Mouse (Mus musculus) embryonic stem cell, embryonic (primary cell): Measurements from ENCODE around the gene Igsf8.

Source experiments
- CTCF ChIA-PET, 4 experiments: fragments of 300-600 bp in 2 of 4; fragments of 350-600 bp in 2 of 4; sonication (Branson Sonifier 250); formaldehyde crosslinking; loops; one replicate each; lab custom pipeline; 2022; ENCODE audit warnings: inconsistent platforms in 2 of 4; lab: Charles Lee
- POLR2A ChIA-PET, 4 experiments: fragments of 300-600 bp in 2 of 4; fragments of 350-600 bp in 2 of 4; sonication (Branson Sonifier 250); formaldehyde crosslinking; loops; one replicate each; lab custom pipeline; 2022; ENCODE audit warnings: antibody characterized with exemption in 4 of 4, inconsistent platforms in 1 of 4; lab: Charles Lee

The Igsf8 gene

DNA sequence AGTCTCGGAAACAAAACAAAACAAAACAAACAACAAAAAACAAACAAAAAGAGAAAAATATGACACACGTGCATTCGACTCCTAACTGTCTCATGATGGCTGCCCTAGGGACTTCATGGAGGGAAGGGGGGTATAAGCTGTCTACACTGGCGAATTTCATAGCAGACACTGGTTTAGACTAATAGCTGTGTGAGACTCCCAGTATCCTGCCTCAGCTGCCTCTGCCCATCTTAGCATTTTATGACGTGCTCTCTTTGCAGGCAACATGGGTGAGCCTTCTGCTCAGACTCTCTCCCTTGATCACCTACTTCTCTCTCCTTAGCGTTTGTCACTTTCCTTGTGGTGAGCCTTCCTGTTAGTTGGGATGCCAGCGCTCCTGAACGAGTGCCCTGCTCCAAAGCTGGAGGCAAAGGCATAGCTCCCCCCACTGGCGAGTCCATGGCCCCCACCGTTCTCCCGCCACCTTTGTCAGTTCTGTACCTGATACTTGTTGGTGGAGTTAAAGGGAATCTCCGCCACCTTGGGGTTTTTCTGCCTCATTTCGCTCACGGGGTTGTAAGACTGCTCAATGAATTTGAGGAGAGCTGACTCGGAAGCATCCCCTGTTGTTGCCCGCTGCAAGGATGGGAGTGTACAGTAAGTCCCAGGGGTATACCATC lies 17.8 kb upstream of the Igsf8 start:
- CTCF ChIA-PET = interaction anchor here in 3 of 4 experiments (0.5 to 2.0 kb wide), 20 partner anchors 16 to 633 kb away, joined by 3 to 14 read pairs (median 4); partner anchors contain the start of genes Dcaf8 (in 1 of the 3) and Pea15a (in 1 of the 3)
- POLR2A ChIA-PET = interaction anchor here (0.6 to 3.3 kb wide), 28 partner anchors 11 to 332 kb away, joined by 3 to 14 read pairs (median 4); partner anchors contain the start of genes Dcaf8 (in 3 of the 4), Igsf8 (in 2 of the 4), Atp1a4 (in 1 of the 4) and Casq1 (in 1 of the 4)

DNA sequence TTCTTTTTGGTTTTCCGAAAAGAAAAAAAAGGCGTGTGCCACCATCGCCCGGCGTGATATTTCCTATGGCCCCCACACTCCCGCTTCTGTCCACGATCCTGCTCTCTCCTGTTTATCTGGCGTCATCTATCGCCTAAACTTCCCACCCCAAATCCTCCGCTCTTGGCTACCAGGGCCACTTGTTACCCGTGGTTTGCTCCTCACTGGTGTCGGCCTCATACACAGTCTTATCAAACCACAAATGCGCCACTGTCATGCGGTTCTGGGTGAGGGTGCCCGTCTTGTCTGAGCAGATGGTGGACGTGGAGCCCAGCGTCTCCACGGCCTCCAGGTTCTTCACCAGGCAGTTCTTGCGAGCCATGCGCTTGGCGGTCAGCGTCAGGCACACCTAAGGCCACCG lies 16.8 kb upstream of the Igsf8 start:
- CTCF ChIA-PET = interaction anchor here in 2 of 4 experiments (1.3 to 2.0 kb wide), 8 partner anchors 16 to 634 kb away, joined by 3 to 14 read pairs (median 5); no protein-coding TSS in a partner anchor
- POLR2A ChIA-PET = interaction anchor here in 3 of 4 experiments (0.6 to 3.3 kb wide), 11 partner anchors 10 to 96 kb away, joined by 3 to 14 read pairs (median 4); partner anchors contain the start of genes Igsf8 (in 2 of the 3), Atp1a4 (in 1 of the 3) and Kcnj10 (in 1 of the 3)

DNA sequence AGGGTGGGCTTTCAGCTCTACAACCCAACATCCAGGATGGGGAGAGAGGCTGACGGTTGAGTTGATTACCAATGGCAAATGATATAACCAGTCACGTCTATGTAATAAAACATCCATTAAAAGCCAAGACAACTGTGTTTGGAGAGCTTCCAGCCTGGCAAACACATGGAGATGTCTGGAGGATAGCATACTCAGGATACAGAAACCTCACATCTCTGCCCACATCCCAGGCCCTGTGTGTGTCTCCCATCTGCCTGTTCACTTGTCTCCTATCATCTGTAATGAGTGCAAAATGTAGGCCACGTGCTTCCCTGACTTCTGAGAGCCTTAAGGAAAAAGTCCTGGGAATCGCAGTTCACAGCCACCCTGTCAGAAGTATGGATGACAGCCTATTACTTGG lies 14.2 kb upstream of the Igsf8 start:
- CTCF ChIA-PET = interaction anchor here (0.6 to 2.9 kb wide), 27 partner anchors 8 to 693 kb away, joined by 3 to 16 read pairs (median 5); partner anchors contain the start of genes Pea15a (in 2 of the 4) and Atp1a4 (in 1 of the 4)
- POLR2A ChIA-PET = interaction anchor here in 2 of 4 experiments (0.7 to 2.7 kb wide), 11 partner anchors 9 to 102 kb away, joined by 3 to 13 read pairs (median 4); partner anchors contain the start of genes Pea15a (in 2 of the 2), Atp1a4 (in 1 of the 2) and Igsf8 (in 1 of the 2)

DNA sequence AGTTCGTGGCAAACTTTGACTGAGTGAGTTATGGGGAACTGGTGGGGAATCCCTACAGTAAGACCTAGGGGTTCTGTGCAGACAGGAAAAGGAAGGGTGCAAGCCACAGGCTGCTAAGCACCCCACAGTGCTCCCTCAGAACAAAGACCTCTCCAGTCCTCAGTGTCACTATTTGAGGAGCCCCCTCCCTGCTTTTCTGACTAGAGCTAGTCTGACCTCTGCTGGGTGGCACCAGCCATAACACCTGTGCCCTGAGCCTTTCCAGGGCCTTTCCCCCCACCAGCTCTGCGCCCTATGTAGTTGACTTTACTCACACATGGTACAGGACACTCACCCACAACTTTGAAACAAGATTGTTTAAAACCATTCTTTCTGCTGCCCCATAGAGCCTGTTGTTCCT lies 13.8 kb upstream of the Igsf8 start:
- CTCF ChIA-PET = interaction anchor here (0.6 to 2.9 kb wide), 32 partner anchors 8 to 693 kb away, joined by 3 to 16 read pairs (median 4); partner anchors contain the start of genes Atp1a4 (in 2 of the 4) and Pea15a (in 2 of the 4)
- POLR2A ChIA-PET = interaction anchor here in 2 of 4 experiments (0.8 to 2.7 kb wide), 12 partner anchors 10 to 421 kb away, joined by 3 to 13 read pairs (median 4); partner anchors contain the start of genes Pea15a (in 2 of the 2), Atp1a4 (in 1 of the 2), Dcaf8 (in 1 of the 2) and Igsf8 (in 1 of the 2)

DNA sequence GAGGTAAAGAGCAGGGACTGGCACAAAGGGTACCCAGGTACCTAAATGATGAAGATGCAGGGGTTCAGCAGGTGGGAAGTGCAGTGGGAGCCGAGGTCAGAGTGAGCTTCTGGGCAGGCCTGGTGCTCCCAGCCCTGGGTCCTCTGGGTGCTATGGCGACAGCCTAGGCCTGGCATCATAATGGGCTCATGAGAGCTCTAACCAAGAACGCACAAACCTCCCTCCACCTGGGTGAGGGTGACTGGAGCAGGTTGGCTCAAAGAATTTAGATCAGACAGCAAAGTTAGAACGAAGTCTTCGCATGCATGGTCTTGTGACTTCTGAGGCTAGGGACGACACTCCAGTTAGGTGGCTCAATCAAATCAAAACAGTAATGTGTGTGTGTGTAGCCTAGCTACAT lies 3.1 kb upstream of the Igsf8 start, which contains the start of gene Atp1a4:
Atp1a4 (minus strand) TSS at position 101 of the 400 bp plus-strand sequence.
- POLR2A ChIA-PET = interaction anchor here in 2 of 4 experiments (0.8 to 2.6 kb wide), 16 partner anchors 9 to 111 kb away, joined by 3 to 13 read pairs (median 4); partner anchors contain the start of genes Dcaf8 (in 1 of the 2) and Pea15a (in 1 of the 2)
- CTCF ChIA-PET = interaction anchor here in 3 of 4 experiments (0.6 to 1.9 kb wide), 4 partner anchors 11 to 53 kb away, joined by 3 to 8 read pairs (median 3); no protein-coding TSS in a partner anchor

DNA sequence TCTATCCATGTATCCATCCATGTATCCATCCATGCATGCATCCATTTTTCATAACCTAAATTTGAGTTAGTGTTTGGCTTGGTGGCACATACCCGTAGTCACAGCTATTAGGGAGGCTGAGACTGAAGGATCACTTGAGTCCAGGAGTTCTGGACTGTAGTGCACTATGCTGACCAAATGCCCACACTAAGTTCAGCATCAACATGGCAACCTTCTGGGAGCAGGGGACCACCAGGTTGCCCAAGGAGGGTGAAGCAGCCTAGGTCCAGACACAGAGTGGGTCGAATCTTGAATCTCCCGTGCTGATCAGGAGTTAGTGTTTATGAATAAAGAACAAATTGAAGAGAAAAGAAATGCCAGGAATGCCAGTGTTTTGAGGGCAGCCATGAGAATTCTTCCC lies 9.8 kb downstream of the Igsf8 start:
- CTCF ChIA-PET = no interaction called here

DNA sequence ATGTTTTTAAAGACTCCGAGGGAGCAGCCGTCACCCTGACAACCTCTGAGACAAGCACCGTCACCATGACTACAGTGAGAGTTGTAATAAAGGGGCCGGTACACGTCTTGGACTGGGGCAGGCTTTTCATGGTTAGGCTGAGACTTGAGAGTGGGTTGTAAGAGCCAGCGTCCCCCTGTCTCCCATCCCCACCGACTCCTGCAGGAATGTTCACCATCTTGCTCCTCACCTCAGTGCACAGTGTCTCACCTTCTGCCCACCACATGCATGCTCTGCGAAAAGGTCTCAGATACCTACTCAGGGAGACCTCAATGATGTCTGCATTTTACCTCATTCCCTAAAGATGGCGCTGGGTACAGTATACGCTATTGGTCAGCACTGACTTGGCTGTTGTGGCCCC lies 10.3 kb downstream of the Igsf8 start:
- CTCF ChIA-PET = no interaction called here
- POLR2A ChIA-PET = no interaction called here

More for the DNA sequence above, 9.8 kb downstream of the Igsf8 start:
- POLR2A ChIA-PET = interaction anchor here in 1 of 4 experiments (1.3 to 1.9 kb wide), 3 partner anchors 7 to 28 kb away, joined by 3 to 7 read pairs (median 5); no protein-coding TSS in a partner anchor

DNA sequence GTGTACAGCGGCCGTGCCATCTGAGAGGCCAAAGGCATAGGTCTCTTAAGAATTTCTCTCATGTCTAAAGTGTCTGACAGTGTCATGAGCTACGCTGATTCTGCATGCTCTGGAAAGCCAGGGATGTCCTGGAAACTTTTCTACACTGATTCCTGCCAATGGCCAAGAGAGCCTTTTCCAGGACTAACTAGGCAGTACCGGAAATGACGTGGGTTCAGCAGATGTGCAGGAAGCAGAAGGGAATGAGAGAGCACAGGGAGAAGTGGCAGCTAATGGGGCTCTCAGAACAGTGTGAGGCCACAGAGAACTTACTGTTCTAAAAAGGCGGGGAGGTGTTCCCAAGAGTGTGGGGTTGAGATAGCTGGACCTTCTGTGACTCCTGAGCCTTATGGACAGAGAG lies 11.9 kb downstream of the Igsf8 start:
- ChIA-PET CTCF (interaction anchor here in 1 of 4 experiments (1.2 kb wide), 1 partner anchor 51 kb away, joined by 3 read pairs; no protein-coding TSS in a partner anchor), POLR2A (interaction anchor here in 3 of 4 experiments (0.6 to 3.0 kb wide), 8 partner anchors 9 to 275 kb away, joined by 3 to 10 read pairs (median 4); partner anchors contain the start of gene Atp1a2 (in 1 of the 3))

DNA sequence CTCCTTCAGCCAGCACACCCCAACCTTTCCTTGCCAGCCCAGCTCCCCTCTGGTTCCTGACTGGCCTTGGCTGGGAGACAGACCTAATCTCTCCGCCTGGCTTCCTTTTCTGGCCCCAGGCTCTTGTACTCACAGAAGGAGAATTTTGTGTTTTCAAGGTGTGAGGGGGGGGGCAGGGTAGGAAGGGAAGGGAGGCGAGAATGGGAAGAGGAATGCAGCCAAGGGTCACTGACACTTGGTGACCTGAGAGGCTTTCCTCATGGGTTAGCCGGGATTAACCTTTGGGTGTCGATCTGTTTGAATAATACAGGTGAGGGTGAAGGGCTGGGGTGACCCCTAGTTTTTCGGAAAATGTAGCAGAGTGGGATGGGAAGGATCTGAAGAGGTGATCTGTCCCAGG lies 12.7 kb downstream of the Igsf8 start:
- ChIA-PET CTCF (interaction anchor here in 1 of 4 experiments (1.0 kb wide), 1 partner anchor 15 kb away, joined by 9 read pairs; no protein-coding TSS in a partner anchor), POLR2A (interaction anchor here in 2 of 4 experiments (0.8 to 3.0 kb wide), 7 partner anchors 8 to 50 kb away, joined by 3 to 10 read pairs (median 7); no protein-coding TSS in a partner anchor)

DNA sequence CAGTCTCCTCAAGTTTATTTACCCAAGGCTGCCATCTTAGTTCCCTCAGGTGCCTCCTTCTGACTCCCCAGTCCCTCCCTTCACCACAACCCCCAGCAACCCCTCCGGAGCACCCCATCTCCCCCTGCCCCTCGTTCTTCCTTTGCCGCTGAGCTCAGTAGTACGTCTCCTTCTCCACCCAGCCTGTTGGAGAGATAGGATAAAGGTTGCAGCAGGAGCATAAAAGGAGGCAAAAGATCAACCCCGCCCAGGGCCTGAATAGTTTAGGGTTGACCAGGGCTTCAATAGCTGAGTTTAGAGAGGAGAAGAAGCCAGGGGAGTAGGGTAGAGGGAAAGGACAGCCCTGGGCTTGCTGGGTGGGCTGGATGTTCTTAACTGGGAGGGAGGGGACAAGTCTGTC lies 13.1 kb downstream of the Igsf8 start:
- CTCF ChIA-PET = interaction anchor here in 2 of 4 experiments (1.0 to 1.3 kb wide), 2 partner anchors 16 to 112 kb away, joined by 3 to 9 read pairs; no protein-coding TSS in a partner anchor
- POLR2A ChIA-PET = interaction anchor here in 2 of 4 experiments (0.7 to 3.0 kb wide), 6 partner anchors 10 to 981 kb away, joined by 3 to 10 read pairs (median 4); partner anchors contain the start of gene Igsf8 (in 1 of the 2)

DNA sequence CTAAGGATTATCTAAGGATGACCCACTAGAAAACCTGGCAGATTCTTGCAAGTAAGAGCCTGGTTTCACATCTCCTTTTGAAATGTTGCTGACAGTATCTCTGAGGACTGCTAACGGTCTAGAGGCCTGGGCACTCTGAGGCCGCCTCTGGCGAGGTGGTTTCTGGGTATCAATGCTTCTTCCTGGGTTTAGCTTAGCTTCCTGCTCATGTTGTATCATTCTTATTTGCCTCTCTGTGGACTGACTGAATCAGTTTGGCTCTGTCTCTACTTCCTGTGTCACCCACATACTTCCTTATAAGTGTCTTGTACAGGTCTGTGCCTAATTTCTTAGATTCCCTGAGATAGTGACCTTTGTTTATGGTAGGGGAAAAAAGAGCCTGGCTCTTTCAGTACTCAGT lies 15.7 kb downstream of the Igsf8 start:
- CTCF ChIA-PET = interaction anchor here in 1 of 4 experiments (0.6 to 1.2 kb wide), 2 partner anchors 55 to 1006 kb away, joined by 3 to 4 read pairs; no protein-coding TSS in a partner anchor
- POLR2A ChIA-PET = interaction anchor here in 1 of 4 experiments (0.5 to 0.6 kb wide), 2 partner anchors 24 to 258 kb away, joined by 4 to 5 read pairs; no protein-coding TSS in a partner anchor

DNA sequence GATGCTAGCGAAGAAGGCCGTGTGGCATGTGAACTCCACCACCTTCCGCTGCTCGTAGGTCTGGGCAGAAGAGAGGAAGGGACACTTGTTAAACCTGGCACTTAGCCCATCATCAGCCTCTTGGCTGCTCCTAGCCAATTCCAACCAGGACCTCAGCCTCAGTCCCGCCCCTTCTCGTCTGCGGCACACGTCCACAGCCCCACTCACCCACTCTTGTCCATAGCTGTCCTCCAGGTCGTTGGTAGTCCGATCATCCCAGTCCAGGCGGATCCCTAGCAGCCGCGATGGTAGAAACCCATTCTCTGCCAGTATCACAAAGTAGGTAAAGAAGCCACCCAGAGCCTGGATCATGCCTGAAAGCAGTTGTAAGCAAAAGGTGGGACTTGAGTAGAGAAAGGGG lies 16.9 kb downstream of the Igsf8 start:
- POLR2A ChIA-PET = interaction anchor here in 2 of 4 experiments (0.7 to 2.9 kb wide), 9 partner anchors 8 to 72 kb away, joined by 3 to 11 read pairs (median 3); partner anchors contain the start of genes Atp1a4 (in 1 of the 2) and Pea15a (in 1 of the 2)

DNA sequence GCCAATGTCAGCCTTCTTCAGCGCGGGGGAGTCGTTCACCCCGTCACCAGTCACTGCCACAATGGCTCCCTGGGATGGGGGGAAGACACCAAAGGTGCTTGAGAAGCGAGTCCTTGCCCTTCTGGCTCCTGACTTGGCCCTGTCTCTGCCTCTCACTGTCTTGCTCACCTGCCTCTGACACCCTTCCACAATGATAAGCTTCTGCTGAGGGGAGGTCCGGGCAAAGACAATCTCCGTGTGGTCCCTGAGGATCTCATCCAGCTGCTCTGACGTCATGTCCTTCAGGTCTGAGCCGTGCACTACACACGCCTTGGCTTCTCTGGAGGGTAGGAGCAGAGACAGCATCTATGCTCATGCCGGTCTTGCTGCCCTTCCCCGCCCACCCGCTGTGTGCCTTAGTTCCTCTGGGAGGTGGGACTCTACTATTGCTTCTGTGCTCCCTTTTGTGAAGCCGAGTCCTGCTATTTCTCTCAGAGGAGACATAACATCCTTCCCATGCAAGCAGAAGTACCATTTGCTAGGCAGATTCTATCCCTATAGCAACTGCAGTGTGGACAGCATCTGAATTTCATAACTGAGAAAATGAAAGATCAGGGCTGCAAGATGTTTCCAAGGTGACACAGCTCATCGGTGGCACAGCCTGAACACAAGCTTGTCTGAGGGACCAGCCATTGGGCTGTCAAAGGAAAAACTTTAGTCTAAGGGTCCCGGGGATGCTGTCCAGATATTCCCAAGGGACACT lies 18.5 kb downstream of the Igsf8 start:
- ChIA-PET CTCF (interaction anchor here in 1 of 4 experiments (1.0 kb wide), 1 partner anchor 27 kb away, joined by 4 read pairs; no protein-coding TSS in a partner anchor), POLR2A (interaction anchor here in 2 of 4 experiments (0.7 to 2.9 kb wide), 6 partner anchors 9 to 51 kb away, joined by 3 to 11 read pairs (median 5); no protein-coding TSS in a partner anchor)

More for the DNA sequence above, 16.9 kb downstream of the Igsf8 start:
- CTCF ChIA-PET = interaction anchor here in 1 of 4 experiments (0.8 kb wide), 1 partner anchor 46 kb away, joined by 3 read pairs; no protein-coding TSS in a partner anchor

DNA sequence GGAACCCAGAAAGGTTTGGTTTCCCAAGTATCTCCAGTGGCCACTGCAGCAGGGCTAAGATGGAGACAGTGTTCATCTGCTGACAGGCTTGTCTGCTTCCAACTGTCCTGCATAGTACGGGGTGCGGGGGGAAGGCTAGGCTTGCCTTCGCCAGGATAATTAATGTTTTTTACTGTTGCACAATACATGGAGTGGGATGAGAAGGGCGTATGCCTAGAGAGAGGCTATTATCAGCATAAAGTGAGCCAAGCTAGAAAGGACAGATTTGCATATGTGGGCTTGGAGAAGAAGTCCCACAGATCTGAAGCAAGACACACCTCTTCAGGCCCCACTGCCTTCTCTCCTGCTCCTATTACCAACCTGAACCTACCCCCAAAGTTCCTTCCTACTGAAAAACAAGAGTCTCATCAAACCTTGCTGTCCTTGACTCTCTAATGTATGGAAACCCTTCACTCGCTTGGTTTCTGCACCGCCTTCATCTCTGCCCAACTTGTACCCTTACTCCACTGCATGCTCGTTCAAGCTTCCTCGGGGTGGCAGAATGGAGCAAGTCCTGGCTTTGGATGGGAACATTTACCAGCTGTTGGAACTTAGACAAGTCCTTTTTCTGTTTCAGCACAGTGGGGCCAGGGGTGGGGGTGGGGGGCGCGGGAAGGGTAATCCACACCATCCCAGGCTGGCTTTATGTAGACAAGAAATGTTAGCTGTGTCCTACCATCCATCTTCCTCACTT lies 20.2 kb downstream of the Igsf8 start:
- POLR2A ChIA-PET = interaction anchor here in 1 of 4 experiments (0.8 to 1.9 kb wide), 3 partner anchors 8 to 29 kb away, joined by 3 to 7 read pairs (median 6); no protein-coding TSS in a partner anchor
- CTCF ChIA-PET = no interaction called here

DNA sequence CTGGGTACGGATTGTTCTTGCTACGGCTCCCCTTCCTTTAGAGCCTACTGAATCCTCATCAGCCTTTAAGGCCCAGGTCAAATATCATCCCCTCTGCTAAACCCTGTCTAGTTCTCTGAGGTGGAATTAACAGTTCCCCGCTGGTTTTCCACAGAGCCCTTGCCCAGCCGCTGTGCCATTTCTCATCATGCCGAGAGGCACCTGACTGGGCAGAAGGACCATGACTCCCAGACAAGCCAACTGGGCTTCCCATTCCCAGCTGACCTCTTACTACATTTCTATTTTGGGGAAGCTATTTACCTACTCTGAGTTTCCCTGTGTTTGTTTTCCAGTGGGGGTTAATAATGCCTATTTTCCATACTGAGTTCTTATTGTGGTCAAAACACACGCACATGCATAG lies 21.6 kb downstream of the Igsf8 start:
- ChIA-PET CTCF (no interaction called here), POLR2A (interaction anchor here in 1 of 4 experiments (0.7 to 1.9 kb wide), 5 partner anchors 9 to 112 kb away, joined by 3 to 7 read pairs (median 3); partner anchors contain the start of gene Atp1a4)

DNA sequence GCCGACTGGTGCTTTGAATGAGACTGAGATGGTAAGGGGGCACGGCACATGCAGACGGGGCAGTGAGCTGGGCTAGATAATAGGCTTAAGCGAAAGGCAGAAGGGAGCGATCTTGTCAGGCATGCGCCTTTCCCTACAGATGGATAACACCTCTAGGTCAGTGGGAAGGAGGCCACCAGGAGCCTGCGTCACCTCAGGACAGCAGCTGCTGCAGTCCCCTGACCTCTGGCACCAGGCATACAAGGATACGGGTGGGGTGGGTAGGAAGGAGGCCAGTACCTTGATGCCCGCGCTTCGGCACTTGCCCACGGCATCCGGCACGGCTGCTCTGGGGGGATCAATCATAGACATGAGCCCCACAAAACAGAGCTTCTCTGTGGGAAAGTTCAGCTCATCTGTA lies 22.8 kb downstream of the Igsf8 start:
- ChIA-PET POLR2A (interaction anchor here in 2 of 4 experiments (0.6 to 1.3 kb wide), 8 partner anchors 9 to 46 kb away, joined by 3 to 5 read pairs (median 3); partner anchors contain the start of gene Atp1a2 (in 1 of the 2)), CTCF (no interaction called here)
